Comparison of ENCODE assay signal across 17 mouse cellular contexts in the genomic region with DNA sequence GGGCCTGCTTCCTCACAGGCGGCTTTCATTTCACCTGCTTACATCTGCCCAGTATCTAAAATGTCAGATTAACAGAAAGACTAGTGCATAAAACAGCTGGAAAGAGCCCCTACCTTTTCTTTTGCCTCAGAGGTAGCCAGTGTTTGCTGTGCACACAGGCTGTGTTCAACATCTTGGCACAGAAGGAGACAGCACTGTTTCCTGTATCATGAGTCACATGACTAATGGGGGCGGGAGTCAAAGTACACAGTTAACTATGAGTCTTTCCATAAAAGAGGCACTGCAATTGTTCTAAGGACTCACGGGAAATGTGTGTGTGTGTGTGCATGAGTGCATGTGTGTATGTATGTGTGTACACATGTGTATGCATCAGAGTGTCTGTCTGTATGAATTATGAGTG. TPM values are rescaled to one million over a fixed set of nuclear protein-coding genes. Genes with fewer than 3 reads are reported as not detected.
DNase-seq lines count a peak whose midpoint lies in the region; ATAC-seq lines count a peak whose summit lies in the region.
"Had no signal": no experiment of that assay in that cellular context is flagged by ENCODE, and none has a peak within 500 bp of the region (broad histone marks: within the 10 kb centered on the region; RNA-seq: fewer than 3 reads in every experiment).

No protein-coding gene starts in this region.

- no peaks in the 10 kb centered on the region for H3K36me3 ChIP-seq in kidney, embryonic 14.5 days (ENCODE audit: control insufficient read depth, insufficient read depth, low read length)
- no peaks in the 10 kb centered on the region for H3K36me3 ChIP-seq in midbrain, embryonic 10.5 days
- H3K36me3 ChIP-seq in midbrain, embryonic 16.5 days (ENCODE audit: control insufficient read depth, insufficient read depth, low read length) = no peaks in the 10 kb centered on the region
- H3K36me3 ChIP-seq in intestine, embryonic 15.5 days = no peaks in the 10 kb centered on the region
- H3K36me3 ChIP-seq in midbrain, embryonic 13.5 days = no peaks in the 10 kb centered on the region
- H3K36me3 ChIP-seq: embryonic facial prominence, embryonic 15.5 days; limb, embryonic 10.5 days had no signal

- no peak overlapping the region for H3K9ac ChIP-seq in kidney, embryonic 14.5 days (ENCODE audit: low read depth, low read length)
- no peak overlapping the region for H3K9ac ChIP-seq in midbrain, embryonic 16.5 days (ENCODE audit: low read depth, low read length)
- no peak overlapping the region for H3K9ac ChIP-seq in intestine, embryonic 15.5 days
- no peak overlapping the region for H3K9ac ChIP-seq in midbrain, embryonic 13.5 days (replicated peaks)
- H3K9ac ChIP-seq: embryonic facial prominence, embryonic 15.5 days; lung, embryonic 14.5 days had no signal

- no peak overlapping the region for H3K4me3 ChIP-seq in kidney, embryonic 14.5 days (ENCODE audit: low read length)
- no peak overlapping the region for H3K4me3 ChIP-seq in midbrain, embryonic 10.5 days
- no peak overlapping the region for H3K4me3 ChIP-seq in midbrain, embryonic 16.5 days (ENCODE audit: low read depth, low read length)
- no peak overlapping the region for H3K4me3 ChIP-seq in intestine, embryonic 15.5 days (replicated peaks)
- H3K4me3 ChIP-seq in midbrain, embryonic 13.5 days (replicated peaks) = no peak overlapping the region
- H3K4me3 ChIP-seq: embryonic facial prominence, embryonic 15.5 days; limb, embryonic 10.5 days; megakaryocyte, embryonic 14.5 days had no signal

- 66% methylated on average over 3 of the region's 3 CpGs for WGBS in kidney, embryonic 14.5 days
- WGBS in midbrain, embryonic 10.5 days = 87% methylated on average over 3 of the region's 3 CpGs
- 86% methylated on average over 3 of the region's 3 CpGs for whole genome bisulfite sequencing in midbrain, embryonic 16.5 days
- 56% methylated on average over 3 of the region's 3 CpGs for WGBS in intestine, embryonic 15.5 days
- 83% methylated on average over 3 of the region's 3 CpGs for WGBS in midbrain, embryonic 13.5 days

- no peak overlapping the region for H3K27ac ChIP-seq in kidney, embryonic 14.5 days (ENCODE audit: low read depth, low read length)
- H3K27ac ChIP-seq in midbrain, embryonic 10.5 days (replicated peaks) = peak overlapping the region; percentile 52; the same call in 1 of the 2 replicates
- no peak overlapping the region for H3K27ac ChIP-seq in midbrain, embryonic 16.5 days (ENCODE audit: low read length)
- no peak overlapping the region for H3K27ac ChIP-seq in intestine, embryonic 15.5 days
- no peak overlapping the region for H3K27ac ChIP-seq in midbrain, embryonic 13.5 days
- H3K27ac ChIP-seq: embryonic facial prominence, embryonic 15.5 days; limb, embryonic 10.5 days had no signal

- peak; percentile 47 to 63 for DNase-seq in kidney, adult 8-10 months
- DNase-seq in midbrain, embryonic 10.5 days (ENCODE audit: low spot score) = no peak
- DNase-seq in right cerebral cortex, postnatal 25 days = no peak
- DNase-seq: cerebellum, adult 2 months; heart, adult 11 months; heart, postnatal 14 days; layer of hippocampus, postnatal 36 days; lung, embryonic 14.5 days had no signal

- peaks cover 25% of the 10 kb centered on the region for H3K4me1 ChIP-seq in kidney, embryonic 14.5 days (ENCODE audit: control insufficient read depth, insufficient read depth, low read length)
- H3K4me1 ChIP-seq in midbrain, embryonic 10.5 days = peaks cover 98% of the 10 kb centered on the region
- H3K4me1 ChIP-seq in midbrain, embryonic 16.5 days (ENCODE audit: control insufficient read depth, insufficient read depth, low read length) = peaks cover 22% of the 10 kb centered on the region
- H3K4me1 ChIP-seq in intestine, embryonic 15.5 days (replicated peaks) = peaks cover 16% of the 10 kb centered on the region
- peaks cover 81% of the 10 kb centered on the region for H3K4me1 ChIP-seq in midbrain, embryonic 13.5 days (replicated peaks)

- no peaks in the 10 kb centered on the region for H3K9me3 ChIP-seq in kidney, embryonic 14.5 days (ENCODE audit: control insufficient read depth, low read length)
- H3K9me3 ChIP-seq in midbrain, embryonic 10.5 days (replicated peaks) = no peaks in the 10 kb centered on the region
- no peaks in the 10 kb centered on the region for H3K9me3 ChIP-seq in midbrain, embryonic 16.5 days (replicated peaks; ENCODE audit: control insufficient read depth, low read length, poor library complexity, severe bottlenecking)
- no peaks in the 10 kb centered on the region for H3K9me3 ChIP-seq in intestine, embryonic 15.5 days
- no peaks in the 10 kb centered on the region for H3K9me3 ChIP-seq in midbrain, embryonic 13.5 days
- H3K9me3 ChIP-seq: embryonic facial prominence, embryonic 15.5 days; limb, embryonic 10.5 days; megakaryocyte, embryonic 14.5 days had no signal

- no peak overlapping the region for H3K4me2 ChIP-seq in kidney, embryonic 14.5 days (replicated peaks; ENCODE audit: low read depth, low read length)
- H3K4me2 ChIP-seq in midbrain, embryonic 16.5 days (ENCODE audit: low read length) = no peak overlapping the region
- H3K4me2 ChIP-seq in intestine, embryonic 15.5 days (replicated peaks) = peak overlapping the region; percentile 3; the same call in 1 of the 2 replicates
- no peak overlapping the region for H3K4me2 ChIP-seq in midbrain, embryonic 13.5 days (replicated peaks)
- H3K4me2 ChIP-seq: embryonic facial prominence, embryonic 15.5 days; lung, embryonic 14.5 days had no signal

- no peak for ATAC-seq in kidney, embryonic 14.5 days (ENCODE audit: low FRiP score, low TSS enrichment)
- no peak for ATAC-seq in midbrain, embryonic 16.5 days
- ATAC-seq in intestine, embryonic 15.5 days = peak; percentile 46; the same call in 1 of the 2 replicates
- ATAC-seq in midbrain, embryonic 13.5 days = no peak
- ATAC-seq: forebrain, embryonic 14.5 days; hindbrain, embryonic 16.5 days had no signal

- no peaks in the 10 kb centered on the region for H3K27me3 ChIP-seq in kidney, embryonic 14.5 days (ENCODE audit: control insufficient read depth, insufficient read depth, low read length)
- H3K27me3 ChIP-seq in midbrain, embryonic 10.5 days (ENCODE audit: low read depth, poor library complexity, severe bottlenecking) = peaks cover 43% of the 10 kb centered on the region
- H3K27me3 ChIP-seq in midbrain, embryonic 16.5 days (ENCODE audit: control insufficient read depth, insufficient read depth, low read depth, low read length) = no peaks in the 10 kb centered on the region
- no peaks in the 10 kb centered on the region for H3K27me3 ChIP-seq in intestine, embryonic 15.5 days (replicated peaks)
- H3K27me3 ChIP-seq in midbrain, embryonic 13.5 days = no peaks in the 10 kb centered on the region
- H3K27me3 ChIP-seq: embryonic facial prominence, embryonic 15.5 days had no signal

RNA-seq across cellular contexts. Expression of a gene that starts 43.9 kb away (rescaled TPM):
- 21.6 and 32.6 TPM in 2 replicates for polyA plus RNA-seq in kidney, embryonic 14.5 days (2014; fragmentation: Nextera tagmentation; extraction: Ambion mirVana)
- polyA plus RNA-seq in midbrain, embryonic 10.5 days (2016; fragmentation: Nextera tagmentation; extraction: Ambion mirVana) = 81.7 and 116 TPM in 2 replicates
- 174 and 182 TPM in 2 replicates for polyA plus RNA-seq in midbrain, embryonic 16.5 days (2015; fragmentation: Nextera tagmentation; extraction: Ambion mirVana)
- polyA plus RNA-seq in intestine, embryonic 15.5 days (2015; fragmentation: Nextera tagmentation; extraction: Ambion mirVana) = 50.1 and 57.2 TPM in 2 replicates
- 165 and 177 TPM in 2 replicates for polyA plus RNA-seq in midbrain, embryonic 13.5 days (2015; fragmentation: Nextera tagmentation; extraction: Ambion mirVana)

Comparison
In these comparisons a context has a peak if more than half of its experiments do, and no peak if none do; other contexts are left out.
1. DNase-seq: peak in kidney, adult 8-10 months (2 of 2); none in midbrain, embryonic 10.5 days (single experiment) and right cerebral cortex, postnatal 25 days (single experiment).